In the genomic region with DNA sequence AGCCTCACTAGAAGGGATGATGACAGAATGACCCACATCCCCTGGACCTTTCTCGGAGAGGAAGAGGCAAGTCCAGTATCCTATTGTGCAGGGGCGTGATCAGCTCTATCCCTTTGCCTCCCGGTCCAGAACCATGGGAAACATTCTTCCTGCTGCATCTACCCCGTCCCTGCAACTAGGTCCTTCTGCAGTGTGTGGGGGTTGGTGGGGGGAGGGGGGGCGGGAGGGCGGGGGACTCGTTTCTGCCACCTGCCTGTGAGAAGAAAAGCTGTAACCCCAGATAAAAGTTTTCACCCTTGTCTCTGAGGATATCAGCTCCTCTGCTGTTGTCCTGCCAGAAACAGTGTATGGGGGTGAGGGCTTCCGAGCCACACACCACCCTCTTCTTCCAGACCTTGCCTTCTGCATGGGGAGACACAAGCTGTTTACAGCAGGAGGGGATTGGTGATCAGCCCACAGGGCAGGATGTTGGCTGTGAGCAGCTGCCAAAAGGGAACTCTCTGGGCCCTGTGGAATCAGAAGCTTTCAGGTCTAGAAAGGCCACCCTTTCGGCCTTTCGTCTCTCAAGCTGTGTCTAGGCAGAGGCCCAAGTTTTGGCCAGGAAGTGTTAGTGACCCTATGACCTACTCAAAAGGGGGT, we compare ENCODE assay signal across 8 mouse cellular contexts. TPM values are rescaled to one million over a fixed set of nuclear protein-coding genes. Genes with fewer than 3 reads are reported as not detected.
DNase-seq lines count a peak whose midpoint lies in the region; ATAC-seq and TF ChIP-seq lines count a peak whose summit lies in the region.

No protein-coding gene starts in this region.

- H3K27ac ChIP-seq in ES-Bruce4 (ENCODE audit: insufficient read depth, low read length): no peak overlapping the region
- H3K27ac ChIP-seq in intestine, embryonic 16.5 days (ENCODE audit: low read length): peak overlapping the region; percentile 39

- no peaks in the 10 kb centered on the region for H3K27me3 ChIP-seq in ES-Bruce4 (ENCODE audit: control insufficient read depth, insufficient read depth, low read length, poor library complexity, severe bottlenecking)
- no peaks in the 10 kb centered on the region; the same call in 1 of the 2 replicates for H3K27me3 ChIP-seq in intestine, embryonic 16.5 days (replicated peaks; ENCODE audit: control insufficient read depth, insufficient read depth, low read length)

- no peaks in the 10 kb centered on the region for H3K9me3 ChIP-seq in ES-Bruce4 (replicated peaks; ENCODE audit: control insufficient read depth, insufficient read depth, low read length, poor library complexity, severe bottlenecking)
- no peaks in the 10 kb centered on the region for H3K9me3 ChIP-seq in intestine, embryonic 16.5 days (ENCODE audit: control insufficient read depth, low read length)

- H3K36me3 ChIP-seq in ES-Bruce4 (ENCODE audit: control insufficient read depth, insufficient read depth, low read length, poor library complexity, severe bottlenecking): no peaks in the 10 kb centered on the region
- no peaks in the 10 kb centered on the region for H3K36me3 ChIP-seq in intestine, embryonic 16.5 days (ENCODE audit: control insufficient read depth, insufficient read depth, low read length)

- H3K9ac ChIP-seq in ES-Bruce4 (ENCODE audit: low read depth, poor library complexity, severe bottlenecking): no peak overlapping the region
- H3K9ac ChIP-seq in intestine, embryonic 16.5 days (ENCODE audit: low read depth, low read length): peak overlapping the region; percentile 75

- no peak for TF ChIP-seq POLR2A in ES-Bruce4 (IDR thresholded peaks at IDR 0.05; ENCODE audit: insufficient read depth, low read length)

- no peak for TF ChIP-seq EP300 in ES-Bruce4 (IDR thresholded peaks at IDR 0.05; ENCODE audit: insufficient read depth, low read depth, low read length)

- 0 out of 2 replicates have a peak, but pooled peaks have one; percentile 14 for ATAC-seq in granulocyte monocyte progenitor cell, adult 5-6 weeks (replicated peaks; ENCODE audit: poor library complexity, severe bottlenecking)
- peak; percentile 34; the same call in 1 of the 2 replicates for ATAC-seq in intestine, embryonic 16.5 days

- peak overlapping the region; percentile 93 for H3K4me2 ChIP-seq in intestine, embryonic 16.5 days (ENCODE audit: low read depth, low read length)

- TF ChIP-seq CTCF in ES-Bruce4 (IDR thresholded peaks at IDR 0.05; ENCODE audit: low read depth, low read length): no peak

- H3K4me1 ChIP-seq in ES-Bruce4 (ENCODE audit: control insufficient read depth, insufficient read depth, low read length): peaks cover 6% of the 10 kb centered on the region
- peaks cover 7% of the 10 kb centered on the region for H3K4me1 ChIP-seq in intestine, embryonic 16.5 days (ENCODE audit: control insufficient read depth, insufficient read depth, low read length)

- H3K4me3 ChIP-seq in ES-Bruce4 (ENCODE audit: low read depth, low read length): peak overlapping the region; percentile 65
- peak overlapping the region; percentile 64 for H3K4me3 ChIP-seq in intestine, embryonic 16.5 days (ENCODE audit: low read length)

- DNase-seq in cerebellum, adult 11 months: peak; percentile 56
- DNase-seq in lung, adult 18-20 months: peak; percentile 48 to 68
- DNase-seq in retina, postnatal 1 day: peak; percentile 60
- DNase-seq in frontal cortex, postnatal 36 days (ENCODE audit: low spot score in 2 of 2): no peak
- no peak for DNase-seq in layer of hippocampus, postnatal 25 days (ENCODE audit: extremely low spot score in 1 of 2, low spot score in 1 of 2)

- 24% methylated on average over 10 of the region's 10 CpGs for WGBS in intestine, embryonic 16.5 days

RNA-seq across cellular contexts. Expression of gene Sept4, which starts 10.4 kb away (rescaled TPM):
- 68.5 and 78.6 TPM in 2 replicates for polyA plus RNA-seq in ES-Bruce4 (2011; ENCODE audit: insufficient read depth, insufficient read length, low read depth, missing spikeins)
- 4.7 TPM in 1 of 2 replicates, not detected in the other for total RNA-seq in granulocyte monocyte progenitor cell, adult 5-6 weeks (2014; fragmentation: Nextera tagmentation)
- 1.3 TPM in 1 of 2 replicates, not detected in the other for total RNA-seq in granulocyte monocyte progenitor cell, adult 5-6 weeks (2017)
- polyA plus RNA-seq in intestine, embryonic 16.5 days (2015; fragmentation: Nextera tagmentation; extraction: Ambion mirVana): 30.6 and 31.4 TPM in 2 replicates
- total RNA-seq in layer of hippocampus, postnatal 25 days (2021): 100 to 1,000 TPM; 165 to 186 TPM

RNA-seq across cellular contexts. Expression of gene Gm11492, which starts 12.6 kb away (rescaled TPM):
- 0.46 TPM in 1 of 2 replicates, not detected in the other for polyA plus RNA-seq in ES-Bruce4 (2011; ENCODE audit: insufficient read depth, insufficient read length, low read depth, missing spikeins)
- total RNA-seq in granulocyte monocyte progenitor cell, adult 5-6 weeks (2014; fragmentation: Nextera tagmentation): not detected in 2 replicates
- total RNA-seq in granulocyte monocyte progenitor cell, adult 5-6 weeks (2017): not detected in 2 replicates
- polyA plus RNA-seq in intestine, embryonic 16.5 days (2015; fragmentation: Nextera tagmentation; extraction: Ambion mirVana): not detected in 2 replicates
- not detected for total RNA-seq in layer of hippocampus, postnatal 25 days (2021)

RNA-seq across cellular contexts. Expression of gene Mtmr4, which starts 12.9 kb away (rescaled TPM):
- polyA plus RNA-seq in ES-Bruce4 (2011; ENCODE audit: insufficient read depth, insufficient read length, low read depth, missing spikeins): 47.7 and 50.4 TPM in 2 replicates
- total RNA-seq in granulocyte monocyte progenitor cell, adult 5-6 weeks (2014; fragmentation: Nextera tagmentation): 25.2 and 25.4 TPM in 2 replicates
- 20.3 and 22.6 TPM in 2 replicates for total RNA-seq in granulocyte monocyte progenitor cell, adult 5-6 weeks (2017)
- 26.1 and 31.3 TPM in 2 replicates for polyA plus RNA-seq in intestine, embryonic 16.5 days (2015; fragmentation: Nextera tagmentation; extraction: Ambion mirVana)
- total RNA-seq in layer of hippocampus, postnatal 25 days (2021): 10 to 100 TPM; 72.8 to 89.7 TPM

RNA-seq across cellular contexts. Expression of gene Hsf5, which starts 37.9 kb away (rescaled TPM):
- polyA plus RNA-seq in ES-Bruce4 (2011; ENCODE audit: insufficient read depth, insufficient read length, low read depth, missing spikeins): 1.5 and 1.6 TPM in 2 replicates
- not detected in 2 replicates for total RNA-seq in granulocyte monocyte progenitor cell, adult 5-6 weeks (2014; fragmentation: Nextera tagmentation)
- total RNA-seq in granulocyte monocyte progenitor cell, adult 5-6 weeks (2017): not detected in 2 replicates
- 0.15 and 0.17 TPM in 2 replicates for polyA plus RNA-seq in intestine, embryonic 16.5 days (2015; fragmentation: Nextera tagmentation; extraction: Ambion mirVana)
- total RNA-seq in layer of hippocampus, postnatal 25 days (2021): under 1 TPM; 0.32 to 0.35 TPM

Comparison
In these comparisons a context has a peak if more than half of its experiments do, and no peak if none do; other contexts are left out.
1. DNase-seq: peak in cerebellum, adult 11 months (single experiment), lung, adult 18-20 months (2 of 2) and retina, postnatal 1 day (single experiment); none in frontal cortex, postnatal 36 days (0 of 2) and layer of hippocampus, postnatal 25 days (0 of 2).
2. RNA of gene Sept4, which starts 10.4 kb away (total RNA-seq): 165 to 186 TPM in layer of hippocampus, postnatal 25 days; 1.3 to 4.7 TPM in granulocyte monocyte progenitor cell, adult 5-6 weeks; every median in the first group is over 10 times any median in the second.